Mouse (Mus musculus) kidney, embryonic 15.5 days (tissue): ENCODE results near the gene B3gnt3. TPM values are rescaled to one million over a fixed set of nuclear protein-coding genes. Genes with fewer than 3 reads are reported as not detected.

Experiments
- ATAC-seq: fragments of 200-750 bp; cut with Nextera tagmentation; replicated peaks from 2 replicates; pipeline ENCODE4 v1.8.0; 2017; ENCODE audit warnings: moderate TSS enrichment; ENCODE audit not compliant: low FRiP score
- H3K27ac ChIP-seq: fragments of 300-500 bp; sonication (generic); 2 replicates; pipeline ENCODE4 v1.5.1; 2015; ENCODE audit warnings: mild to moderate bottlenecking, inconsistent platforms
- H3K27me3 ChIP-seq: fragments of 300-500 bp; sonication (generic); 2 replicates; pipeline ENCODE4 v1.6.1; 2015; ENCODE audit warnings: inconsistent platforms
- H3K36me3 ChIP-seq: fragments of 300-500 bp; sonication (generic); 2 replicates; pipeline ENCODE4 v1.6.1; 2015; ENCODE audit warnings: inconsistent platforms
- H3K4me1 ChIP-seq: fragments of 300-500 bp; sonication (generic); 2 replicates; pipeline ENCODE4 v1.6.1; 2015; ENCODE audit warnings: inconsistent platforms
- H3K4me2 ChIP-seq: fragments of 300-500 bp; sonication (generic); 2 replicates; pipeline ENCODE4 v1.6.1; 2015; ENCODE audit warnings: moderate library complexity, mild to moderate bottlenecking, inconsistent platforms
- H3K4me3 ChIP-seq: fragments of 300-500 bp; sonication (generic); replicated peaks from 2 replicates; pipeline ENCODE4 v1.5.1; 2015; ENCODE audit warnings: mild to moderate bottlenecking, inconsistent platforms
- H3K9ac ChIP-seq: fragments of 300-500 bp; sonication (generic); 2 replicates; pipeline ENCODE4 v1.6.1; 2015; ENCODE audit warnings: mild to moderate bottlenecking, inconsistent platforms
- H3K9me3 ChIP-seq: fragments of 300-500 bp; sonication (generic); replicated peaks from 2 replicates; pipeline ENCODE4 v1.6.1; 2016; ENCODE audit warnings: inconsistent platforms
- WGBS: fragments of 180-500 bp; shearing (Covaris S2); methylation state at CpG from one replicate; pipeline ENCODE4 v1.1.7; 2015; ENCODE audit warnings: mixed read lengths; 5-methylcytosine and 5-hydroxymethylcytosine counted together
- polyA plus RNA-seq: library from polyadenylated mRNA; unstranded; fragments of >200 nt; fragmentation: Nextera tagmentation; extraction: Ambion mirVana; gene quantifications from 2 replicates; pipeline ENCODE4 v1.2.1, GENCODE M21; 2015

Gene B3gnt3
- polyA plus RNA-seq, 1 experiment from 2014 or later = 2.8 TPM

- no peak overlapping the region for H3K9ac ChIP-seq
- peak; percentile 40 for ATAC-seq
- H3K27me3 ChIP-seq = peaks cover 82% of the 10 kb centered on the region
- peaks cover 21% of the 10 kb centered on the region for H3K4me1 ChIP-seq
- no peak overlapping the region for H3K4me3 ChIP-seq
- no peak overlapping the region for H3K4me2 ChIP-seq
- no peak overlapping the region for H3K27ac ChIP-seq
- WGBS = 8% methylated on average over 36 of the region's 36 CpGs
- no peaks in the 10 kb centered on the region for H3K36me3 ChIP-seq
- H3K9me3 ChIP-seq = no peaks in the 10 kb centered on the region
Observed at GRCm38 (mm10) chr8:71660325-71661120, 41.1 kb downstream of the B3gnt3 start.

GRCm38 (mm10) chr8:71659751-71660150, 41.8 kb downstream of the B3gnt3 start:
- WGBS = 84% methylated on average over 1 of the region's 1 CpGs
- H3K27me3 ChIP-seq = peaks cover 89% of the 10 kb centered on the region
- H3K4me2 ChIP-seq = no peak overlapping the region
- no peak for ATAC-seq
- H3K4me3 ChIP-seq = no peak overlapping the region
- no peaks in the 10 kb centered on the region for H3K36me3 ChIP-seq
- no peak overlapping the region for H3K9ac ChIP-seq
- H3K4me1 ChIP-seq = peaks cover 18% of the 10 kb centered on the region
- H3K27ac ChIP-seq = no peak overlapping the region
- no peaks in the 10 kb centered on the region for H3K9me3 ChIP-seq

GRCm38 (mm10) chr8:71658515-71659049, 43.0 kb downstream of the B3gnt3 start:
- ATAC-seq = no peak
- Histone ChIP-seq H3K4me2 (0 out of 2 replicates have a peak overlapping the region, but pooled peaks have one; percentile 7), H3K4me3 (no peak overlapping the region), H3K9me3 (no peaks in the 10 kb centered on the region), H3K9ac (no peak overlapping the region), H3K27ac (no peak overlapping the region), H3K27me3 (peaks cover 96% of the 10 kb centered on the region), H3K4me1 (peaks cover 21% of the 10 kb centered on the region), H3K36me3 (no peaks in the 10 kb centered on the region)
- 31% methylated on average over 17 of the region's 17 CpGs for WGBS

GRCm38 (mm10) chr8:71657816-71658215, 43.8 kb downstream of the B3gnt3 start:
- Histone ChIP-seq H3K27ac (no peak overlapping the region), H3K4me2 (0 out of 2 replicates have a peak overlapping the region, but pooled peaks have one; percentile 7), H3K4me1 (peaks cover 21% of the 10 kb centered on the region), H3K4me3 (no peak overlapping the region), H3K9ac (no peak overlapping the region), H3K9me3 (no peaks in the 10 kb centered on the region), H3K36me3 (no peaks in the 10 kb centered on the region), H3K27me3 (peaks cover 94% of the 10 kb centered on the region)
- WGBS = 25% methylated on average over 8 of the region's 9 CpGs
- ATAC-seq = no peak

GRCm38 (mm10) chr8:71654600-71654999, 47.0 kb downstream of the B3gnt3 start:
- H3K27ac ChIP-seq = no peak overlapping the region
- H3K4me1 ChIP-seq = peaks cover 16% of the 10 kb centered on the region
- ATAC-seq = 0 out of 2 replicates have a peak, but pooled peaks have one; percentile 24
- WGBS = 1% methylated on average over 24 of the region's 24 CpGs
- no peak overlapping the region for H3K9ac ChIP-seq
- H3K4me2 ChIP-seq = peak overlapping the region; percentile 54
- no peaks in the 10 kb centered on the region for H3K9me3 ChIP-seq
- H3K27me3 ChIP-seq = peaks cover 68% of the 10 kb centered on the region
- peak overlapping the region; percentile 21; the same call in 1 of the 2 replicates for H3K4me3 ChIP-seq
- no peaks in the 10 kb centered on the region for H3K36me3 ChIP-seq

GRCm38 (mm10) chr8:71645510-71645909, 56.1 kb downstream of the B3gnt3 start:
- H3K36me3 ChIP-seq = no peaks in the 10 kb centered on the region
- peaks cover 6% of the 10 kb centered on the region; the same call in 1 of the 2 replicates for H3K4me1 ChIP-seq
- ATAC-seq = no peak
- H3K4me2 ChIP-seq = no peak overlapping the region
- H3K9me3 ChIP-seq = no peaks in the 10 kb centered on the region
- no peaks in the 10 kb centered on the region for H3K27me3 ChIP-seq
- WGBS = 83% methylated on average over 9 of the region's 9 CpGs
- peak overlapping the region; percentile 60 for H3K27ac ChIP-seq
- H3K9ac ChIP-seq = no peak overlapping the region
- no peak overlapping the region for H3K4me3 ChIP-seq

Other genes starting within 250 kb of the B3gnt3 start
- 42.8 and 47.0 TPM in 2 replicates for gene Abhd8, start 238.1 kb downstream of the B3gnt3 start, polyA plus RNA-seq
- 178 and 198 TPM in 2 replicates for gene Mrpl34, start 236.8 kb downstream of the B3gnt3 start, polyA plus RNA-seq
- gene Dda1, start 232.6 kb downstream of the B3gnt3 start, polyA plus RNA-seq = 98.1 and 106 TPM in 2 replicates
- gene Ano8, start 215.8 kb downstream of the B3gnt3 start, polyA plus RNA-seq = 1.4 and 2.0 TPM in 2 replicates
- 21.3 and 22.9 TPM in 2 replicates for gene Gtpbp3, start 213.7 kb downstream of the B3gnt3 start, polyA plus RNA-seq
- gene Plvap, start 190.0 kb downstream of the B3gnt3 start, polyA plus RNA-seq = 136 and 143 TPM in 2 replicates
- gene Ccdc194, start 176.1 kb downstream of the B3gnt3 start, polyA plus RNA-seq = 0.52 and 1.2 TPM in 2 replicates
- 50.2 and 53.0 TPM in 2 replicates for gene Bst2, start 164.3 kb downstream of the B3gnt3 start, polyA plus RNA-seq
- 98.3 and 99.8 TPM in 2 replicates for gene Mvb12a, start 158.9 kb downstream of the B3gnt3 start, polyA plus RNA-seq
- gene Tmem221, start 142.9 kb downstream of the B3gnt3 start, polyA plus RNA-seq = 10.6 and 12.8 TPM in 2 replicates
- 0.18 and 0.36 TPM in 2 replicates for gene Nxnl1, start 135.2 kb downstream of the B3gnt3 start, polyA plus RNA-seq
- 44.5 and 45.3 TPM in 2 replicates for gene Slc27a1, start 132.9 kb downstream of the B3gnt3 start, polyA plus RNA-seq
- gene Pgls, start 109.6 kb downstream of the B3gnt3 start, polyA plus RNA-seq = 232 and 247 TPM in 2 replicates
- 4.7 and 5.6 TPM in 2 replicates for gene Fam129c, start 104.1 kb downstream of the B3gnt3 start, polyA plus RNA-seq
- 67.7 and 78.0 TPM in 2 replicates for gene Colgalt1, start 90.8 kb downstream of the B3gnt3 start, polyA plus RNA-seq
- gene Unc13a, start 30.0 kb downstream of the B3gnt3 start, polyA plus RNA-seq = 0.80 and 1.2 TPM in 2 replicates
- 6.3 and 7.2 TPM in 2 replicates for gene Jak3, start 25.5 kb downstream of the B3gnt3 start, polyA plus RNA-seq
- gene Insl3, start 12.6 kb downstream of the B3gnt3 start, polyA plus RNA-seq = 1.2 and 1.7 TPM in 2 replicates
- 6.3 and 6.5 TPM in 2 replicates for gene Fcho1, start 23.9 kb upstream of the B3gnt3 start, polyA plus RNA-seq
- 6.4 and 6.6 TPM in 2 replicates for gene Zfp709, start 180.2 kb upstream of the B3gnt3 start, polyA plus RNA-seq
- gene Zfp882, start 206.8 kb upstream of the B3gnt3 start, polyA plus RNA-seq = 6.8 and 7.3 TPM in 2 replicates
- gene Zfp617, start 206.8 kb upstream of the B3gnt3 start, polyA plus RNA-seq = 24.8 and 26.1 TPM in 2 replicates
- 26.4 and 26.5 TPM in 2 replicates for gene Zfp961, start 249.2 kb upstream of the B3gnt3 start, polyA plus RNA-seq